Mouse (Mus musculus) heart, embryonic 12.5 days (tissue): Measurements from ENCODE around the gene Atp13a4. TPM values are rescaled to one million over a fixed set of nuclear protein-coding genes. Genes with fewer than 3 reads are reported as not detected.

Source experiments
- ATAC-seq: fragments of 200-750 bp; cut with Nextera tagmentation; 2 replicates; pipeline ENCODE4 v1.8.0; 2017; ENCODE audit warnings: moderate TSS enrichment, moderate library complexity; ENCODE audit not compliant: insufficient number of reproducible peaks, low FRiP score
- H3K27ac ChIP-seq: fragments of 300-500 bp; sonication (generic); 2 replicates; pipeline ENCODE4 v1.5.1; 2016; ENCODE audit warnings: mild to moderate bottlenecking, moderate library complexity; ENCODE audit not compliant: poor library complexity, severe bottlenecking
- H3K27me3 ChIP-seq: fragments of 300-500 bp; sonication (generic); replicated peaks from 2 replicates; pipeline ENCODE4 v1.6.1; 2016; ENCODE audit warnings: mild to moderate bottlenecking, moderate library complexity
- H3K36me3 ChIP-seq: fragments of 300-500 bp; sonication (generic); 2 replicates; pipeline ENCODE4 v1.6.1; 2016; ENCODE audit warnings: mild to moderate bottlenecking, moderate library complexity
- H3K4me1 ChIP-seq: fragments of 300-500 bp; sonication (generic); replicated peaks from 2 replicates; pipeline ENCODE4 v1.6.1; 2016; ENCODE audit warnings: mild to moderate bottlenecking
- H3K4me2 ChIP-seq: fragments of 300-500 bp; sonication (generic); 2 replicates; pipeline ENCODE4 v1.6.1; 2016; ENCODE audit warnings: mild to moderate bottlenecking, moderate library complexity
- H3K4me3 ChIP-seq: fragments of 300-500 bp; sonication (generic); 2 replicates; pipeline ENCODE4 v1.5.1; 2016; ENCODE audit warnings: mild to moderate bottlenecking
- H3K9ac ChIP-seq: fragments of 300-500 bp; sonication (generic); 2 replicates; pipeline ENCODE4 v1.6.1; 2016; ENCODE audit warnings: mild to moderate bottlenecking, moderate library complexity
- H3K9me3 ChIP-seq: fragments of 300-500 bp; sonication (generic); replicated peaks from 2 replicates; pipeline ENCODE4 v1.6.1; 2016; ENCODE audit warnings: mild to moderate bottlenecking, moderate library complexity
- WGBS: fragments of 180-500 bp; shearing (Covaris S2); methylation state at CpG from one replicate; pipeline ENCODE4 v1.1.7; 2016; 5-methylcytosine and 5-hydroxymethylcytosine counted together
- polyA plus RNA-seq: library from polyadenylated mRNA; unstranded; fragments of >200 nt; fragmentation: Nextera tagmentation; extraction: Ambion mirVana; gene quantifications from 2 replicates; pipeline ENCODE4 v1.2.1, GENCODE M21; 2016

Gene Atp13a4
- 0.05 TPM in 1 of 2 replicates, not detected in the other for polyA plus RNA-seq

DNA sequence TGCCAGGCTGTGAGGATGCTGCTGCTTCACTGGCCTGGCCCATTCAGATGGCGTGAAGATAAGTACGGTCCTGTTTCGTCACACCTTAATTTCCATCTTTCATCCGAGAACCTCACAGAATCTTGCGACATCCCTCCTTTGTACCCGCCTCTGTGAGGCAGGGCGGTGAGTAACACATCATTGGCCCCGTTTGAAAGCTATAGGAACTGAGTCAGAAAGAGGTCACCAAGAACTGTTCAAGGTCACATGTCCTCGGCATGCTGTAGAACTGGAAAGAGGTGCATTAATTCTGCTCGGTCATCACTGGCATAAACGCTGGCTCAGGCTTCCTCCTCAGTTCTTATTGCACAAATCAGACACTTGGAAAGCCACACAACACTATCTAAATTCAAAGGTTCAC, at the start of gene Atp13a4:
TSS of gene Atp13a4 (minus strand) at position 36 of the 400 bp plus-strand sequence.
- 77% methylated on average over 11 of the region's 11 CpGs for WGBS
- H3K9ac ChIP-seq, result no peak within 1 kb of the TSS
- H3K4me1 ChIP-seq, result no peaks in the 10 kb centered on the region
- H3K9me3 ChIP-seq, result no peaks in the 10 kb centered on the region
- H3K36me3 ChIP-seq, result no peaks in the 10 kb centered on the region
- no peak within 1 kb of the TSS for H3K4me3 ChIP-seq
- H3K4me2 ChIP-seq, result no peak within 1 kb of the TSS
- no peak within 1 kb of the TSS for H3K27ac ChIP-seq
- no peaks in the 10 kb centered on the region for H3K27me3 ChIP-seq
- no peak for ATAC-seq

DNA sequence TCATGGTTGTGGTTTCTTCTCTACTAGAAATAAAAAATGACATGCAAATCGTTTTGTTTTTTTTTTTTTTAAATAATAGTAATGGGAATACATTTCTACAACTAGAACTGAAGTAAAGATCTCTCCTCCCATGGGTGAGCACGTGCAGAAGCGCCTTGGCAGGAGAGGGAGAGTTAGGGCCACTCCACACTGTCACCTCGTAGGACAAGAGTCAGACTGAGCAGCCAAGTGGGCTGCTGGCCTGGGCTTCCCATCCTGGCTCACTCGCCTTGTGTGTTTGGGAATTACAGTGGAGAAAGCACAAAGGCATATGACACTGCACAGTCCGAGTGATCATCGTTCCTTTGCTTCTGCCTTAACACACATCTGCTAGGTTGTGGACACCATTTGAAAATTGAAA, 47.5 kb upstream of the Atp13a4 start:
- Histone ChIP-seq H3K4me1 (no peaks in the 10 kb centered on the region), H3K27ac (no peak overlapping the region), H3K36me3 (peaks cover 47% of the 10 kb centered on the region), H3K4me3 (no peak overlapping the region), H3K9me3 (no peaks in the 10 kb centered on the region), H3K27me3 (no peaks in the 10 kb centered on the region), H3K4me2 (no peak overlapping the region), H3K9ac (no peak overlapping the region)
- WGBS, result 84% methylated on average over 7 of the region's 7 CpGs
- no peak for ATAC-seq

DNA sequence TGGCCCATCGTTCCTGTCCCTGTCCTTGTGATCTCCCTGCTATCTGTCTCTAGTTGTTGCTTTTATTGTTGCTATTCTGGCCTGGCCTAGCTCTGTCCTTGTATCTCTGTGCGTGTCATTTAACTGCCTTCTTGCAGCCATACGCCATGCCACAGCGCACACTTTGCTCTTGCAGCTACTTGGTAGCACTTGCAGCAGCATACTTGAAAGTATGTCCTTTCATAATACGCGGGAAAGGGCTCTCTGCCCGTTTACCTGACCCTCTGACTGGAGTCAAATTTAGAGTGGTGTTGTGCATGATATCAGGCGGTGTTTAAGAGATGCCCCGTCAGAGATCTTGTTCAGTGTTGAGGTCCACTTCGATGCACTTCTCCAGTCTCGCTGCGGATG, 35.1 kb upstream of the Atp13a4 start:
- WGBS, result 8% methylated on average over 12 of the region's 12 CpGs
- Histone ChIP-seq H3K36me3 (no peaks in the 10 kb centered on the region; the same call in 1 of the 2 replicates), H3K27ac (no peak overlapping the region), H3K27me3 (no peaks in the 10 kb centered on the region), H3K9me3 (no peaks in the 10 kb centered on the region), H3K4me3 (peak overlapping the region; percentile 84), H3K4me1 (peaks cover 5% of the 10 kb centered on the region), H3K9ac (peak overlapping the region; percentile 92), H3K4me2 (peak overlapping the region; percentile 77)
- ATAC-seq, result peak; percentile 44; the same call in 1 of the 2 replicates

DNA sequence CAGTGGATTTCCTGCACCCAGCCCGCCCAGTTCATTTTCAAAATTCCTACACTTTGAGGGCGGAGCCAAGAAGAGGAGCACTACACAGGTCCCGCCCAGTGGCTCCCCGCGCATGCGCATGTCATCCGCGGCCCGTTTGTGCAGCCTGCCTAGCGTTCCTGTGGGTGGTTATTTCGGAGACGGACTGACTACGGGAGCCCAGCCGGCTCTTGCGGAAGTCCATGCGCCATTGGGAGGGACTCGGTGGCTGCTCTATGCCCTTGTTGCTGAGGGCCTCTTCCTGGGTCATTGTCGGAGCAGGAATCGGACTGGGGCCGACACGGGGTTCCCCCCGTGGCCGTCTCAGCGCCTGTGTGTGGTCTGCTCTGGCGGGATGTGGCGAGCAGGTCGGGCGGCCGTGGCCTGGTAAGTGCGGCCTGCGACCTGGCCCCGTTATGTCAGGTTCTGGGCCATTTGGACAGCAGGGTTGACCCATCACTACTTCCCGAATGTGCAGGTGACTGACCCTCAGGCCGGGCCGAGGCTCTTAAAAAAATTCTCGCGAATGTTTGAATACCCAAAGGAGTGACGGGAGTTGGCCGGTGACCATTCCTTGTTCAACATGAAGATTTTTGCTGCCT, 34.6 kb upstream of the Atp13a4 start, which contains the start of gene Opa1:
TSS of gene Opa1 (plus strand) at position 168 of the 620 bp plus-strand sequence.
- Histone ChIP-seq H3K36me3 (no peaks in the 10 kb centered on the region), H3K4me1 (peaks cover 5% of the 10 kb centered on the region), H3K4me3 (peak within 1 kb of the TSS; percentile 84), H3K27ac (peak within 1 kb of the TSS; percentile 49; the same call in 1 of the 2 replicates), H3K4me2 (peak within 1 kb of the TSS; percentile 77), H3K9me3 (no peaks in the 10 kb centered on the region), H3K9ac (peak within 1 kb of the TSS; percentile 92), H3K27me3 (no peaks in the 10 kb centered on the region)
- ATAC-seq, result peak; percentile 98
- WGBS, result under 1% methylated on average over 39 of the region's 39 CpGs

DNA sequence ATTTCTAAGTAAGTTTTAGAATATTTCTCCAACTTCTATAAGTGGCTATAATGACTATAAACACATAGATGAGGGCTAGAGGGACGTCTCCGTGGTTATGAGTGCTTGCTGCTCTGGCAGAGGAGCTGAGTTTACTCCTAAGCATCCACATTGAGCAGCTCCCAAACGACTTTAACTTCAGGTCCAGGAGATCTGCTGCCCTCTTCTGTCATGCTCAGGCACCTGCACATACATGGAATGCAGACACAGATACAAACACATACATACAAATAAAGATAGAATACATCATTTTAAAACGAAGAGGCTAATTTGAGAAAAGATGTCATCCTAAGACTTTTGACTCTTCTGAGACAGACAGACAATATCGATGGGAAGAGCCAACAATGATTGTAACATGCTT, 31.0 kb upstream of the Atp13a4 start:
- Histone ChIP-seq H3K27ac (no peak overlapping the region), H3K4me3 (no peak overlapping the region), H3K9me3 (no peaks in the 10 kb centered on the region), H3K36me3 (no peaks in the 10 kb centered on the region), H3K27me3 (no peaks in the 10 kb centered on the region), H3K4me1 (peaks cover 5% of the 10 kb centered on the region), H3K4me2 (no peak overlapping the region), H3K9ac (no peak overlapping the region)
- ATAC-seq, result no peak
- WGBS, result 7% methylated on average over 5 of the region's 5 CpGs

DNA sequence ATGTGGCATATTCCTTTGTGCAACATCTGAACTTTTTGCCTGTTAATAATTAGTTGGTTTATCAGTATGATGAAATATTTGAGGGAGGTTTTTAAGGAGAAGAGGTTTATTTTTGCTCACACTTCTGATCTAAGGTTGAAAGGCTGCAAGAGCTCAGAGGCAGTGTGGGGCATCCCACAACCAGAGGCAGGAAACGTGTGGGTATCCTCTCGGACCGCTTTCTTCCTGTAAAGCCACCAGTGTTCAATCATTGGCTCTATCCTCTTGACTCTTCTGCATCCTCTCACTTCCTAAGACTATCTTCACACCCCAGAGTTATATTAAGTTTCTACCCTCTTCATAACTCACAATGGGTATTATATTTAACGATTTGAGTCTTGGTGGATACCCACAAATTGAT, 29.3 kb upstream of the Atp13a4 start:
- 57% methylated on average over 4 of the region's 4 CpGs for WGBS
- no peak for ATAC-seq

DNA sequence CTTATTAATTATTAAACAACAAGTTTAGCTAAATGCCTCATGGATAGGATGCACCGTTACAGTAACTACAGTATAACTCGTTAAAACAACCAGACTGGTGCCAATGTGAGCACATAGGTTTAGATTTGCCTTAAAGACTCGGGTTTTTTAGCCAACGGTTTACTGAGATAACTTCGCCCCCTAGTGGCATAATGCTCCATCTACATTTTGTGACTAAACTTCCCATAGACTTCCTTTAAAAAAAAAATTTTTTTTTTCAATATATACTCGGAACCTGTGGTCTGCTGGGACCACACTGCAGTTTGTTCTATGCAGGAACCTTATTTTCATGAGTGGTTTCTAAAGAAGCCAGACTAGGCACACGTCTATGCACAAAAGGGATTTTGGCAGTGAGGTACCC, 16.2 kb upstream of the Atp13a4 start:
- H3K4me2 ChIP-seq, result peak overlapping the region; percentile 68
- ATAC-seq, result no peak

More for the DNA sequence above, 29.3 kb upstream of the Atp13a4 start:
- Histone ChIP-seq H3K9me3 (no peaks in the 10 kb centered on the region), H3K27ac (no peak overlapping the region), H3K4me2 (no peak overlapping the region), H3K9ac (no peak overlapping the region), H3K4me3 (no peak overlapping the region), H3K27me3 (no peaks in the 10 kb centered on the region), H3K36me3 (no peaks in the 10 kb centered on the region), H3K4me1 (no peaks in the 10 kb centered on the region)

DNA sequence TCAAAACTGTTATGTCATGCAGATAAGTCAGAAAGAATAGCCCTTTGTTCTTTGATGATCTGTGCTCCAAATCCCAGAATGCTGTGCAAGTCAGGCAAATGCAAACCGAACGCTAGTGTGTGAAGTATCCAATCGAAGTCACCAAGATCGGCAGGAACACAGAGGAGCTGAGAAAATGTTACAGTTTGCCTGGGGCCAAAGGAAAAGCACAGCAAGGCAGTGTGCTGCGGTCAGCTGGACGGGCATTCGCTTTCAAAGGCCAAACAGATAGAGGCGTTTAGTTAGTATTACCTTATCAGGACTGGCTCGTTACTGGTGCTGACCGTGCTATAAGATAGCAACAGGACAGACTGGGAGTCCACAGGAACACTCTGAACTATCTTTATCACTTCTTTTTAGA, 15.8 kb upstream of the Atp13a4 start:
- Histone ChIP-seq H3K36me3 (no peaks in the 10 kb centered on the region), H3K4me1 (peaks cover 3% of the 10 kb centered on the region), H3K27me3 (no peaks in the 10 kb centered on the region; the same call in 1 of the 2 replicates), H3K4me3 (peak overlapping the region; percentile 26; the same call in 1 of the 2 replicates), H3K9me3 (no peaks in the 10 kb centered on the region), H3K9ac (no peak overlapping the region), H3K27ac (no peak overlapping the region), H3K4me2 (peak overlapping the region; percentile 68)
- ATAC-seq, result no peak
- 18% methylated on average over 10 of the region's 10 CpGs for WGBS

More for the DNA sequence above, 16.2 kb upstream of the Atp13a4 start:
- no peak overlapping the region for H3K27ac ChIP-seq
- H3K9me3 ChIP-seq, result no peaks in the 10 kb centered on the region
- no peak overlapping the region for H3K9ac ChIP-seq
- H3K4me1 ChIP-seq, result peaks cover 3% of the 10 kb centered on the region
- H3K4me3 ChIP-seq, result peak overlapping the region; percentile 26; the same call in 1 of the 2 replicates
- 3% methylated on average over 7 of the region's 7 CpGs for WGBS
- H3K36me3 ChIP-seq, result no peaks in the 10 kb centered on the region
- no peaks in the 10 kb centered on the region; the same call in 1 of the 2 replicates for H3K27me3 ChIP-seq

DNA sequence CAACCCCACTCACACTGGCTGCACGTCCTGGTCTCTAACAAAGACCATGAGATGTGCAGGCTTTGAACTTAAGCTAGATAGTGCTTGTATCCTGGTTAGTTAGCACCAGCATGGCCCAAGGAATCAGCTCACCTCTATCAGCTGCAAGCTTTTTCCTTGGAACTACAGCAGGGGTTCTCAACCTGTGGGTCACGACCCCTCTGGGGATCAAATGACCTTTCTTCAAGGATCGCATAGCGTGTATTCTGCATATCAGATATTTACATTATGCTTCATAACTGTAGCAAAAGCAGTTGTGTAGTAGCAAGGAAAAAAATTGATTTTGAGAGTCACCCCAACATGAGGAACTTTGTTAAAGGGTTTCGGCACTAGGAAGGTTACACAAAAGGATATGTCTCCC, 15.0 kb upstream of the Atp13a4 start:
- Histone ChIP-seq H3K9ac (no peak overlapping the region), H3K27ac (no peak overlapping the region), H3K27me3 (no peaks in the 10 kb centered on the region; the same call in 1 of the 2 replicates), H3K9me3 (no peaks in the 10 kb centered on the region), H3K4me1 (peaks cover 3% of the 10 kb centered on the region), H3K36me3 (no peaks in the 10 kb centered on the region), H3K4me2 (no peak overlapping the region), H3K4me3 (no peak overlapping the region)
- ATAC-seq, result no peak
- 75% methylated on average over 5 of the region's 5 CpGs for WGBS

DNA sequence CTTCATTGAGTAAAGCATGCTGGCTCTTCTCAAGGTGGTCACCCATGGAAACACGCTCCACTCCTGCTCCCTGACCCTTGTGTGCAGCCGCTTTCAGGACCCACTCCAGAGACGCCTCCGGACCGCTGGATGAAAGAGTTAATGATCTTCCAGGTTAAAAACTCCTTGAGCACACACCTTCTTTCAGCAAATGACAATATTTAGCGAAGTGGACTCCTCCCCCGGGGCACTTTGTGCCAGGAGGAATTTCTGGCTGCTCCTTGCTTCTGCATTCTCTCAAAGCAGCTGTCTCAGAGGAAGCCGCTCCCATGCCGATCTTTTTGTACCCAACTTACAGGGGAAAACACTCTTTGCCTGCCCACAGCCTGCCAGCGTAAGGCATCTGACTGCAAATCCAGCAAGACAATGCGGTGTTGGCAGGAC, 3.4 kb downstream of the Atp13a4 start:
- WGBS, result 62% methylated on average over 11 of the region's 11 CpGs
- Histone ChIP-seq H3K4me3 (no peak overlapping the region), H3K36me3 (no peaks in the 10 kb centered on the region), H3K4me1 (no peaks in the 10 kb centered on the region), H3K9ac (no peak overlapping the region), H3K27me3 (no peaks in the 10 kb centered on the region), H3K4me2 (peak overlapping the region; percentile 43), H3K9me3 (no peaks in the 10 kb centered on the region), H3K27ac (no peak overlapping the region)
- ATAC-seq, result no peak

DNA sequence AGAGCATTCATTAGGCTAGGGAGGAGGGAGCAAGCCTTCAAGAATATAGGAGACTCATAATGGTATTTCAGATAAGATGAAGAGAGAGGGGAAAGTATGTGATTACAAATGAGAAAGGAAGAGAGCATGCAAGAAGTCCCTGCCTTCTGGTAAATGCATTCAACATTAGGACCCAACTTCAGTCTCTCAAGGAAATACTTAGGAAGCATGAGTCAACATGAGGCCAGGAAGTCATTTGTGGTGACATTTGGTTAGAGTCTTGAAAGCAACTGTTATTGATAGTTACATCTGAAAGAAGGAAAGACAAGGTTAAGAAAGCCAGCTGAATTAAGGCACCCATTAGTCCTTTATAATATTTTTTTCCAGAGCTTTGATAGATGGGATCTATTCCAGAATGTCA, 4.8 kb downstream of the Atp13a4 start:
- H3K4me1 ChIP-seq, result no peaks in the 10 kb centered on the region
- H3K4me2 ChIP-seq, result no peak overlapping the region
- H3K36me3 ChIP-seq, result no peaks in the 10 kb centered on the region
- no peak overlapping the region for H3K9ac ChIP-seq
- no peak overlapping the region for H3K27ac ChIP-seq
- H3K9me3 ChIP-seq, result no peaks in the 10 kb centered on the region
- H3K27me3 ChIP-seq, result no peaks in the 10 kb centered on the region
- ATAC-seq, result no peak
- H3K4me3 ChIP-seq, result no peak overlapping the region
